Mouse (Mus musculus) stomach, embryonic 16.5 days (tissue): ENCODE results near the gene Tns4. TPM values are rescaled to one million over a fixed set of nuclear protein-coding genes. Genes with fewer than 3 reads are reported as not detected.

Source experiments
- ATAC-seq: fragments of 200-750 bp; cut with Nextera tagmentation; 2 replicates; pipeline ENCODE4 v1.8.0; 2017; ENCODE audit warnings: moderate number of reproducible peaks, moderate TSS enrichment; ENCODE audit not compliant: insufficient read depth, low FRiP score
- H3K27ac ChIP-seq: fragments of 300-500 bp; sonication (generic); 2 replicates; pipeline ENCODE4 v1.5.1; 2014; ENCODE audit warnings: low read length
- H3K27me3 ChIP-seq: fragments of 300-500 bp; sonication (generic); 2 replicates; pipeline ENCODE4 v1.6.1; 2014; ENCODE audit warnings: low read length, control low read depth, mixed read lengths; ENCODE audit not compliant: control insufficient read depth, insufficient read depth
- H3K36me3 ChIP-seq: fragments of 300-500 bp; sonication (generic); 2 replicates; pipeline ENCODE4 v1.6.1; 2014; ENCODE audit warnings: low read length; ENCODE audit not compliant: control insufficient read depth, insufficient read depth
- H3K4me1 ChIP-seq: fragments of 300-500 bp; sonication (generic); 2 replicates; pipeline ENCODE4 v1.6.1; 2014; ENCODE audit warnings: low read length, control low read depth, mixed read lengths; ENCODE audit not compliant: control insufficient read depth, insufficient read depth
- H3K4me2 ChIP-seq: fragments of 300-500 bp; sonication (generic); 2 replicates; pipeline ENCODE4 v1.6.1; 2014; ENCODE audit warnings: low read depth, low read length, mixed read lengths
- H3K4me3 ChIP-seq: fragments of 300-500 bp; sonication (generic); replicated peaks from 2 replicates; pipeline ENCODE4 v1.5.1; 2014; ENCODE audit warnings: mild to moderate bottlenecking, low read length
- H3K9ac ChIP-seq: fragments of 300-500 bp; sonication (generic); 2 replicates; pipeline ENCODE4 v1.6.1; 2014; ENCODE audit warnings: low read length
- H3K9me3 ChIP-seq: fragments of 300-500 bp; sonication (generic); replicated peaks from 2 replicates; pipeline ENCODE4 v1.6.1; 2016; ENCODE audit warnings: low read length, control low read depth; ENCODE audit not compliant: control insufficient read depth
- WGBS: fragments of 180-500 bp; shearing (Covaris S2); extraction: QIAGEN DNeasy Blood & Tissue Kit; methylation state at CpG from one replicate; pipeline ENCODE4 v1.1.7; 2014; 5-methylcytosine and 5-hydroxymethylcytosine counted together
- polyA plus RNA-seq: library from polyadenylated mRNA; unstranded; fragments of >200 nt; fragmentation: Nextera tagmentation; extraction: Ambion mirVana; gene quantifications from 2 replicates; pipeline ENCODE4 v1.2.1, GENCODE M21; 2015

Gene Tns4
- polyA plus RNA-seq, 1 experiment from 2014 or later, result 1.8 TPM

DNA sequence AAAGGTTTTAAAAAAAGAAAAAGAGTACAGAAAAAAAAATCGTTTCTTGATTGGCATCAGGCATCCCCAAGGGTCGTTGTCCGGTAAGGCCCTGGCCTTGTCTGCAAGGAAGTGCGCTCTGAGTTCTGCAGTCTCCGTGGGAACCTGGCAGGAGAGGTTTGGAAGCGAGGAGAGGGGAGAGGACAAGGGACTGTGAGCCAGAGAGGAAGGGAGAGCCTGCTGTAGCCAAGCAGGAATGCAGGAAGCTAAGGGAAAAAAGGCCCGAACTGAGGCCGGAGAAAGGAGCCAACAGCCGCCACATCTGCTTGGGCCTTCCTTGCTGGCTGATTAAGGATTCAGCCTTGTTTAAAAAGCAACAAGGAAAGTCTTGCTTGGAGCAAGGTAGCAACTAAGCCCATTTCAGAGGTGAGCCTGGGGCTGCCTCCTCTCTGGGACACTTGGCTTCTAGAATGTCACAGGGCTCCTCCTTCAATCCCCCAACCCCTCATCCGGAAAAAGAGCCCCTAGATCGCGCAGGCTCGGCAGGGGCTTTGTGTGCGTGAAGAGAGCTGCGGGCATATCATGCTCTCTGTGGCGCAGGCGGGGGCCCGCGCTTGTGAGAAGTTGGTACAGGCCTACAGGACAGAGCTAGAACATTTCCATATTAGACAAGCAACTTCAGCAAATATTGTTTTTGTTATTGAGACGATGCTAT lies 31.6 kb upstream of the Tns4 start:
- Histone ChIP-seq H3K4me1 (peaks cover 7% of the 10 kb centered on the region; the same call in 1 of the 2 replicates), H3K4me2 (no peak overlapping the region), H3K9ac (peak overlapping the region; percentile 34; the same call in 1 of the 2 replicates), H3K4me3 (no peak overlapping the region), H3K27ac (peak overlapping the region; percentile 46; the same call in 1 of the 2 replicates), H3K36me3 (no peaks in the 10 kb centered on the region), H3K27me3 (no peaks in the 10 kb centered on the region), H3K9me3 (no peaks in the 10 kb centered on the region)
- ATAC-seq, result no peak
- WGBS, result 58% methylated on average over 20 of the region's 20 CpGs

- no peak for ATAC-seq
- Histone ChIP-seq H3K9me3 (no peaks in the 10 kb centered on the region), H3K4me2 (no peak overlapping the region), H3K27ac (no peak overlapping the region), H3K9ac (no peak overlapping the region), H3K36me3 (no peaks in the 10 kb centered on the region), H3K4me3 (no peak overlapping the region), H3K4me1 (peaks cover 3% of the 10 kb centered on the region; the same call in 1 of the 2 replicates), H3K27me3 (no peaks in the 10 kb centered on the region)
- 85% methylated on average over 7 of the region's 7 CpGs for WGBS
Measured at GRCm38 (mm10) chr11:99118963-99119362, 29.9 kb upstream of the Tns4 start.

DNA sequence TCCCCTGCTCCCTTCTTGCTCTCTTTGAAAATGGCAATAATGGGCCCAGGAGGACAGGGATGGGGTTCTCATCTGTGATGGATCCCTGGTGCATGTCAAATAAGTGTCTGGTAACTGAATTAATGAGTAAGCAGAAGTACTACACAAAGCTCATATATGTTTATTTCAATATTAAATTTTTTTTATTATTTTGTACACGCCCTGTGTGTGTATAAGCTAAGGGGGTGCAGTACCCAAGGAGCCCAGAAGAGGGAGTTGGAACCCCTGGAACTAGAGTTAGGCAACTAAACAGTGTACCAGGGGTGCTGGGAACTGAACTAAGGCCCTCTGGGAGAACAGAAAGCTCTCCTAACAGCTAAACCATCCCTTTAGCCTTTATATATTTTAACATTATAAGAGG lies 29.3 kb upstream of the Tns4 start:
- ATAC-seq, result no peak
- H3K9ac ChIP-seq, result no peak overlapping the region
- H3K4me3 ChIP-seq, result no peak overlapping the region
- no peak overlapping the region for H3K27ac ChIP-seq
- H3K27me3 ChIP-seq, result no peaks in the 10 kb centered on the region
- H3K4me1 ChIP-seq, result peaks cover 8% of the 10 kb centered on the region
- H3K4me2 ChIP-seq, result no peak overlapping the region
- no peaks in the 10 kb centered on the region for H3K9me3 ChIP-seq
- WGBS, result 98% methylated on average over 1 of the region's 1 CpGs
- H3K36me3 ChIP-seq, result no peaks in the 10 kb centered on the region

- Histone ChIP-seq H3K4me2 (no peak overlapping the region), H3K36me3 (no peaks in the 10 kb centered on the region), H3K4me3 (no peak overlapping the region), H3K27ac (no peak overlapping the region), H3K9me3 (no peaks in the 10 kb centered on the region), H3K4me1 (peaks cover 11% of the 10 kb centered on the region), H3K27me3 (no peaks in the 10 kb centered on the region), H3K9ac (no peak overlapping the region)
- no peak for ATAC-seq
- WGBS, result 77% methylated on average over 7 of the region's 7 CpGs
Measured at GRCm38 (mm10) chr11:99117907-99118306, 28.8 kb upstream of the Tns4 start.

DNA sequence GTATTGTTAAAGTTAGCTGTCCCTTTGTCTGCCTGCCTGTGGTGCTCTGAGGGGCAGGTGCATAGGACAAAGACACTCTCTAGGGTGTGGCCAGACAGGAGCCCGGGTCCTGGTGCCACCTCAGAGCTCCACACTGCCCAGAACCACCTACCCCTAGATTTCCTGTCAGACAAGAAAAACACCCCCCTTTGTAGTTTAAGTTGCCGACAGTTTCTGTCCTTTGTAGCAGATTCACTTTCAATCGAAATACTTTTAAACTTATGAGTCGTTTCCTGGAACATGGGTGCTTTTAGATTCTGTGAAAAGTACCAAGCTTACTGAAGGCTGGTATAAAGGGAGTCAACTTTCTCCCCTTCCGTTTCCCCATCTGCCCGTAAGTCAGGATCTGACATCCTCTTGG lies 26.8 kb upstream of the Tns4 start:
- H3K27ac ChIP-seq, result peak overlapping the region; percentile 52; the same call in 1 of the 2 replicates
- no peaks in the 10 kb centered on the region for H3K36me3 ChIP-seq
- no peaks in the 10 kb centered on the region for H3K27me3 ChIP-seq
- no peak for ATAC-seq
- H3K4me2 ChIP-seq, result no peak overlapping the region
- WGBS, result 64% methylated on average over 6 of the region's 6 CpGs
- no peak overlapping the region for H3K4me3 ChIP-seq
- H3K4me1 ChIP-seq, result peaks cover 16% of the 10 kb centered on the region
- no peaks in the 10 kb centered on the region for H3K9me3 ChIP-seq
- no peak overlapping the region for H3K9ac ChIP-seq

GRCm38 (mm10) chr11:99113111-99113510 lies 24.0 kb upstream of the Tns4 start:
- H3K4me2 ChIP-seq, result no peak overlapping the region
- H3K36me3 ChIP-seq, result no peaks in the 10 kb centered on the region
- 6% methylated on average over 3 of the region's 3 CpGs for WGBS
- H3K27ac ChIP-seq, result peak overlapping the region; percentile 43
- peak; percentile 67; the same call in 1 of the 2 replicates for ATAC-seq
- H3K9me3 ChIP-seq, result no peaks in the 10 kb centered on the region
- no peak overlapping the region for H3K9ac ChIP-seq
- H3K4me1 ChIP-seq, result peaks cover 16% of the 10 kb centered on the region
- no peak overlapping the region for H3K4me3 ChIP-seq
- no peaks in the 10 kb centered on the region for H3K27me3 ChIP-seq

GRCm38 (mm10) chr11:99112700-99113099 lies 23.6 kb upstream of the Tns4 start:
- H3K4me3 ChIP-seq, result no peak overlapping the region
- H3K9me3 ChIP-seq, result no peaks in the 10 kb centered on the region
- peak; percentile 30; the same call in 1 of the 2 replicates for ATAC-seq
- peak overlapping the region; percentile 43 for H3K27ac ChIP-seq
- 22% methylated on average over 5 of the region's 5 CpGs for WGBS
- no peaks in the 10 kb centered on the region for H3K36me3 ChIP-seq
- no peak overlapping the region for H3K4me2 ChIP-seq
- H3K4me1 ChIP-seq, result peaks cover 16% of the 10 kb centered on the region
- no peaks in the 10 kb centered on the region for H3K27me3 ChIP-seq
- no peak overlapping the region for H3K9ac ChIP-seq

- H3K4me3 ChIP-seq, result no peak overlapping the region
- WGBS, result 86% methylated on average over 7 of the region's 7 CpGs
- no peaks in the 10 kb centered on the region for H3K27me3 ChIP-seq
- H3K27ac ChIP-seq, result no peak overlapping the region
- no peak for ATAC-seq
- no peaks in the 10 kb centered on the region for H3K9me3 ChIP-seq
- H3K4me2 ChIP-seq, result no peak overlapping the region
- H3K36me3 ChIP-seq, result no peaks in the 10 kb centered on the region
- H3K9ac ChIP-seq, result no peak overlapping the region
- peaks cover 25% of the 10 kb centered on the region for H3K4me1 ChIP-seq
Measured at GRCm38 (mm10) chr11:99111631-99112030, 22.5 kb upstream of the Tns4 start.

DNA sequence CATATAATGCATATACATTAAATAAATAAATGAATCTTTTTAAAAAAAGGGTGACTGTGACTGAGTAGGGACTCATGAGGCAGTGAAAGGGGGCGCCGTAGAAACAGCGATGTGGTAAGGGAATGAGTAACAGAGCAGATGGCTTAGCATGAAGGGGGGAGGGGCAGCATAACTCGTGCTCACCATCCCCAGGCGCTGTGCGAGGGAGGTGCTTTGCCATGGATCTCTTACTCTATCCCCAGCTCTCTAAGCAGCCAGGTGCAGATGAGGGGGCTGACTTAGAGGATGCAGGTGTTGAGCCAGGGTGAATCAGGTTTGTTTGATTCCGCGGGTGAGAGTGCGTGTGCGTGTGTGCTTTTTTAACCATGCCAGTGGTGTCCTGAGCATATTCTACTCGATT lies 22.0 kb upstream of the Tns4 start:
- H3K4me1 ChIP-seq, result peaks cover 29% of the 10 kb centered on the region
- no peaks in the 10 kb centered on the region for H3K27me3 ChIP-seq
- no peak overlapping the region for H3K9ac ChIP-seq
- ATAC-seq, result no peak
- 64% methylated on average over 11 of the region's 11 CpGs for WGBS
- H3K36me3 ChIP-seq, result no peaks in the 10 kb centered on the region
- H3K4me2 ChIP-seq, result no peak overlapping the region
- H3K27ac ChIP-seq, result no peak overlapping the region
- H3K9me3 ChIP-seq, result no peaks in the 10 kb centered on the region
- no peak overlapping the region for H3K4me3 ChIP-seq
